Mouse (Mus musculus): ENCODE data around the gene Ube2j1.

GRCm38 (mm10) chr4:33077161-33077560 is 45.9 kb downstream of the Ube2j1 start:
- no peak for TF ChIP-seq CTCF (IDR thresholded peaks at IDR 0.05; ENCODE audit: low read depth, low read length)
- TF ChIP-seq GATA2 (IDR thresholded peaks at IDR 0.05; ENCODE audit: borderline replicate concordance, low read depth, low read length) = no peak
- TF ChIP-seq POLR2AphosphoS5 (IDR thresholded peaks at IDR 0.05; ENCODE audit: insufficient replicate concordance, low read depth, low read length) = no peak
- TF ChIP-seq GATA1 (IDR thresholded peaks at IDR 0.05; ENCODE audit: borderline replicate concordance, low read length) = no peak
